ENCODE assay signal across 8 mouse cellular contexts in genomic region chr17:48602554-48602953, GRCm38 (mm10).
A peak's percentile ranks its signal among the peaks of the same experiment; 100 is the strongest.
DNase-seq lines count a peak whose midpoint lies in the region; ATAC-seq and TF ChIP-seq lines count a peak whose summit lies in the region.

No protein-coding gene starts in this region.

- peak; percentile 77 for TF ChIP-seq CTCF in gastrocnemius, adult 2 months (IDR thresholded peaks at IDR 0.05)
- peak; percentile 67 for TF ChIP-seq CTCF in bone marrow, adult 2 months (IDR thresholded peaks at IDR 0.05; ENCODE audit: control insufficient read depth, insufficient read depth, low read length)
- TF ChIP-seq CTCF in embryonic fibroblast, embryonic 13.5 days (IDR thresholded peaks at IDR 0.05; ENCODE audit: borderline replicate concordance, insufficient read depth, low read length) = peak; percentile 38; the same call in 1 of the 2 replicates
- peak; percentile 68 for TF ChIP-seq CTCF in left cerebral cortex, adult 2 months (IDR thresholded peaks at IDR 0.05)

- WGBS in bone marrow, adult 2 months = 1% methylated on average over 6 of the region's 6 CpGs
- WGBS in midbrain, embryonic 12.5 days = 16% methylated on average over 6 of the region's 6 CpGs

- no peaks in the 10 kb centered on the region for H3K4me1 ChIP-seq in bone marrow, adult 2 months (ENCODE audit: control insufficient read depth, insufficient read depth, low read length)
- H3K4me1 ChIP-seq in embryonic fibroblast, embryonic 13.5 days (ENCODE audit: control insufficient read depth, insufficient read depth, low read length) = no peaks in the 10 kb centered on the region
- no peaks in the 10 kb centered on the region for H3K4me1 ChIP-seq in midbrain, embryonic 12.5 days

- intact Hi-C loops in gastrocnemius, adult 2 months (cut with DNase I) = loop anchor here (2.0 to 5.0 kb wide), 4 partner anchors 65 to 328 kb away; no protein-coding TSS in a partner anchor
- intact Hi-C loops in left cerebral cortex, adult 2 months (cut with DNase I) = loop anchor here (1.0 to 10.0 kb wide), 3 partner anchors 135 to 802 kb away; no protein-coding TSS in a partner anchor

- H3K4me3 ChIP-seq in gastrocnemius, adult 2 months = no peak overlapping the region
- H3K4me3 ChIP-seq in bone marrow, adult 2 months (replicated peaks; ENCODE audit: control insufficient read depth, low read depth, low read length) = no peak overlapping the region
- H3K4me3 ChIP-seq in embryonic fibroblast, embryonic 13.5 days (ENCODE audit: insufficient read depth, low read length) = no peak overlapping the region
- no peak overlapping the region for H3K4me3 ChIP-seq in left cerebral cortex, adult 2 months
- H3K4me3 ChIP-seq in midbrain, embryonic 12.5 days = no peak overlapping the region

- no peaks in the 10 kb centered on the region for H3K9me3 ChIP-seq in midbrain, embryonic 12.5 days

- H3K27ac ChIP-seq in gastrocnemius, adult 2 months = no peak overlapping the region
- no peak overlapping the region for H3K27ac ChIP-seq in bone marrow, adult 2 months (ENCODE audit: control insufficient read depth, insufficient read depth, low read depth, low read length, poor library complexity)
- H3K27ac ChIP-seq in embryonic fibroblast, embryonic 13.5 days (ENCODE audit: insufficient read depth, low read length) = no peak overlapping the region
- no peak overlapping the region for H3K27ac ChIP-seq in left cerebral cortex, adult 2 months
- no peak overlapping the region for H3K27ac ChIP-seq in midbrain, embryonic 12.5 days (replicated peaks)

- peak; percentile 57 for DNase-seq in gastrocnemius, adult 2 months
- no peak for DNase-seq in gastrocnemius, postnatal 25 days
- peak; percentile 67 for DNase-seq in induced T-regulatory cell, adult 2 months (ENCODE audit: low read depth)
- DNase-seq in left cerebral cortex, adult 2 months (ENCODE audit: extremely low spot score in 1 of 2, low spot score in 2 of 2) = peak; percentile 40 to 65
- peak; percentile 27 to 38 for DNase-seq in spleen, postnatal 36 days (ENCODE audit: low spot score in 2 of 2)

- no peaks in the 10 kb centered on the region for H3K27me3 ChIP-seq in midbrain, embryonic 12.5 days

- ATAC-seq in midbrain, embryonic 12.5 days (ENCODE audit: low FRiP score, low read depth) = peak; percentile 68

- TF ChIP-seq POLR2A in bone marrow, adult 2 months (IDR thresholded peaks at IDR 0.05; ENCODE audit: borderline replicate concordance, control insufficient read depth, low read depth, low read length) = no peak
- no peak for TF ChIP-seq POLR2A in embryonic fibroblast, embryonic 13.5 days (IDR thresholded peaks at IDR 0.05; ENCODE audit: low read depth, low read length)

- no peak overlapping the region for H3K9ac ChIP-seq in midbrain, embryonic 12.5 days (replicated peaks)

- H3K4me2 ChIP-seq in midbrain, embryonic 12.5 days (replicated peaks) = no peak overlapping the region

- H3K36me3 ChIP-seq in midbrain, embryonic 12.5 days = no peaks in the 10 kb centered on the region
